Mouse (Mus musculus): Measurements from ENCODE around the gene Sec24a. TPM values are rescaled to one million over a fixed set of nuclear protein-coding genes. Genes with fewer than 3 reads are reported as not detected.
"Not testable (repeated sequence)": the region's sequence is repeated elsewhere in the genome, so short reads cannot be mapped to it uniquely, and the experiment has no call there.

Sec24a gene
- total RNA-seq, 2 experiments from 2014 or later = 18.3 to 18.4 TPM

DNA sequence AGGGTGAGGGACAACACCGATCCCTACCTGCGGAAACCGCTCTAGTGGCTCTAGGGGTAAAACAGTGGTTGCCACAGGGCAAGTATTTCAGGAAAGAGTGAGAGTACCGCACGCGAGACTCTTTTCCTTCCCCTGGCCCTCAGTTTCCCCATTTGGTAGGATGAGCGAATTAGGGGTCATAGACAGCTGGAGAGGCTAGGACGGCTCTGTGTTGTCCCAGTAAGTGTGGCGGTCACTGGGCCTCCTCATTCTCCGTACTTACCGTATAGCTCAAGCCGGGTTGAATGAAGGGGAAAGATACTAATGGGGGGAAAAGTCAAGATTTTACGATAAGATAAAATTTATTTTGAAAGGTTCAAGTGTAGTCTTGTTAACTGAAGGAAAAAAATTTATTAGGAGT, 521 bp upstream of the Sec24a start:
- intact Hi-C loops (cut with DNase I) = loop anchor here (5.0 kb wide), 1 partner anchor 238 kb away; the partner anchor contains the start of genes Cdkl3 and Ube2b
- no peak for DNase-seq

DNA sequence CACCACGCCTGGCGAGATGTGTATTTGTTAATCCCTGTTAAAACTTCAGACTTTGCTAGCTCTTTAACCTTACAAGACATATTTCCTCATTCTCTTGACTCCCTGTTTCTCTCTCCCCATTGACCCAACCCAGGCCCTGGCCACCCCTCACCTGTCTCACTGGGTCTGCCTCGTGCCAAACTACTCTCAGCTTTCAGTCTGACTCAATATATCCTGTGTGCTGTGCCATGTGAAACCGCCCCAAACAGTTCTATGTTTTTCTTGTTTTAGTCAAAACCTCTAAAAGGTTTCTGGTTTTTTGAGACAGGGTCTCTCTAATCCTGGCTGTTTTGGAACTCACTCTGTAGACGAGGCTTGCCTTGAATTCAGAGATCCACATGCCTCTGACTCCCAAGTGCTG, 2.2 kb downstream of the Sec24a start:
- intact Hi-C loops (cut with DNase I) = loop anchor here (5.0 kb wide), 1 partner anchor 241 kb away; the partner anchor contains the start of genes Cdkl3 and Ube2b
- no peak for DNase-seq

DNA sequence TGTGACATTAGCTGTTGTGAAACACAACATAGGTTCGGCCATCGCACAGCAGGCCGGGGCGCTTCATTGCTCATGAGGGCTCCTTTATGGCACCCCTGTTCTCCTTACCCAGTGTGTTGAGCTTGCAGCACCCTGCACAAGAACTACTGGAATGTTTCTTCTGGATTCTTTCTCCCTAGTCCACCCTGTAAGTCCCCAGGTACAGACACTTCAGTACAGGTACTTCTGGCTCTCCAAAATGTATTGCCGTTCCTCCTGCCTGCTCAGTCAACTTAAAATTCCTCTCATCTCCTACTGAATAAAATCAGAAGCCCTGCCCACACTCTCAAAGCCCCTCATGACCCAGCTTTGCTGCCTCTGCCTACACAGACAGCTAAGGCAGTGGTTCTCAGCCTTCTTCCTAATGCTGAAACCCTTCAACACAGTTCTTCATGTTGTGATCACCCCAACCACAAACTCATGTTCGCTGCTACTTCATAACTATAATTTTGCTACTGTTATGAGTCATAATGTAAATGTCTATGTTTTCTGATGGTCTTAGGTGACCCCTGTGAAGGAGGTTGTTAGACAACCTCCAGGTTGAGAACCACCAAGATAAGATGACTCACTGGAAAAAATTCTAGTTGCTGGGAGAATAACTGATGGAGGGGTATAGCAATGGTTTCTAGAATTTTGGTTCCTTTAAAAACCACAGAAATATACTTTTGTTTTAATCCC, 3.3 kb downstream of the Sec24a start:
- intact Hi-C loops (cut with DNase I) = loop anchor here (5.0 kb wide), 1 partner anchor 242 kb away; the partner anchor contains the start of genes Cdkl3 and Ube2b
- no peak for DNase-seq

DNA sequence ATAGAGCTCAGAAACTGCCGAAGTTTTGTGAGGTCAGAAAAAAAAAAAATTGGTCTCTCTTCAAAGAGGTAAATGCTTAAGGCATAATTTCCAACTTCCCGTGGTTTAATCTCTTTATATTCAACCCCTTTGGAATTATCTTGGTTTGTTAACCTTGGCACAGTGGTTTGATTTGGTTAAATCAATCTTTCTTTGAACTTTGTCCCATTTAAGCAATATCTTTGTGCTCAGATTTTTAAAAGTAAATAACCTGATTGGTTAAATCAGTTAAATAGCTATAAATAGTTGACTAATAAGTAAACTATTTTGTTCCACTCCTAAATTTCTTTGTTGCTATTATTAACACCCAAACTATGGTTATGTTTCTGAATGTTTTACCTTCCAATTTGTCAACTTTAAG, 4.2 kb downstream of the Sec24a start:
- intact Hi-C loops (cut with DNase I) = no loop called here
- no peak for DNase-seq

DNA sequence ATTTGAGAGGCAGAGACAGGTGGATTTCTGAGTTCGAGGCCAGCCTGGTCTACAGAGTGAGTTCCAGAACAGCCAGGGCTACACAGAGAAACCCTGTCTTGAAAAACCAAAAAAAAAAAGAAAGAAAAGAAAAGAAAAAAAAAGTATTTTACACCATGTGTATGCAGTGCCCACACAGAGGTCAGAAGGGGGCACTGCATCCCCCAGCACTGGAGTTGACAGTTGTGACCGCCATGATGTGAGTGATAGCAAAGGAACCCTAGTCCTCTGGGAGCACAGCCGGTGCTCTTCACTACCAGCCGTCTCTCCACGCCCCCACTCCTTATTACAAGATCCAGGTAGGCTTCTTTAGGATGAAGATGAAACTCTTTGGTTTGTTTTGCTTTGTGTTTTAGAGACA, 5.2 kb downstream of the Sec24a start:
- intact Hi-C loops (cut with DNase I); DNase-seq: not testable (repeated sequence)

DNA sequence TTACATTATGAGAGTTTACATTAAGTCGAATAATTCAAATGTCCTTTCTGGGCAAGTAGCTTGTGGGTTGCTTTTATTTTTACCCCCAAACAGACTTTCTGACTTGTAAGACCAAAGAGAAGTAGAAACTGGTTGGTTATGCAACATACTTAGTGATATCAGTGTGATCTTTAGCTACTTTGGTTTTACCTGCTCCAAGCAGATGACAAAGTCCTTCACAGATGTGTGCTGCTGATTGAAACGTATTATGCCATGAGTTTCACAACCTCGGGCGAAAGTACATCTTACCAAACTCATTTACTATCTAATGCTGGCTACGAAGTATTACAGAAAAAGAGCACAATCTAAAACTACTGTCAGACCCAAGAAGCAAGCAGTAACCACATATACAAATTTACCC, 5.8 kb downstream of the Sec24a start:
- DNase-seq = no peak
- intact Hi-C loops (cut with DNase I) = no loop called here

DNA sequence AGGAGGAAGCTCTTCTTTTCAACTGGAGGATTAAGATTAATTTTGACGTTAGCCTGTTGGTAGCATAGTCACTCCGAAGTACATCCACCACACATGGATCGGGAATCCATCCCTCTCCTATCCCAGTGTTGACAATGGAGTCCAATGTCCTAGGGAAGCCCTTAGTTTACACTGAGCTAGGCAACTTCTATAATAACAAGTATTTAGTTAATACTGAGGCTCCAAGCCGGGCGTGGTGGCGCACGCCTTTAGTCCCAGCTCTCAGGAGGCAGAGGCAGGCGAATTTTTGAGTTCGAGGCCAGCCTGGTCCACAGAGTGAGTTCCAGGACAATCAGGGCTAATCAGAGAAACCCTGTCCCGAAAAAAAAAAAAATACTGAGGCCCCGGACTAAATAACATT, 6.4 kb downstream of the Sec24a start:
- intact Hi-C loops (cut with DNase I) = no loop called here
- DNase-seq = no peak

DNA sequence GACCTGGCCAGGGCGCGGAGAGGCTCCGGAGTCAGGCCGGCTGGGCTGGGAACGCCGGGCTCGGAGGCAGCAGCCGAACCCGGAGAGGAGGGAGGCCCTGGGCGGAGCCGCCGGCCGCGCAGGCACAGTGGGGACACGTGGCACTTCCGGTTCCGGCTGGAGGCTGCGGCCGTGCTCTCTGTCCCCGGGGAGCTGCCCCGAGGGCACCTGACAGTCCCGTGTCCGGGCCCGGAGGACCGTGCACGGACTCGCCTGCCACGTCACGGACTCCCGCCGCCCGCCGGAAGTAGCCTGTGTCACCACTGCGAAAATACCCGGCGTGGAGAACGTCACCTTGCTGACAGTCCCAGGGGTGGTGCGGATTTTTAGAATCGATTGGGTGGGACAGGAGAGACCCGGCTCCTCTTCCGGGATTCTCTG, 7.1 kb downstream of the Sec24a start:
- intact Hi-C loops (cut with DNase I) = no loop called here
- peak; percentile 94 to 96 for DNase-seq

DNA sequence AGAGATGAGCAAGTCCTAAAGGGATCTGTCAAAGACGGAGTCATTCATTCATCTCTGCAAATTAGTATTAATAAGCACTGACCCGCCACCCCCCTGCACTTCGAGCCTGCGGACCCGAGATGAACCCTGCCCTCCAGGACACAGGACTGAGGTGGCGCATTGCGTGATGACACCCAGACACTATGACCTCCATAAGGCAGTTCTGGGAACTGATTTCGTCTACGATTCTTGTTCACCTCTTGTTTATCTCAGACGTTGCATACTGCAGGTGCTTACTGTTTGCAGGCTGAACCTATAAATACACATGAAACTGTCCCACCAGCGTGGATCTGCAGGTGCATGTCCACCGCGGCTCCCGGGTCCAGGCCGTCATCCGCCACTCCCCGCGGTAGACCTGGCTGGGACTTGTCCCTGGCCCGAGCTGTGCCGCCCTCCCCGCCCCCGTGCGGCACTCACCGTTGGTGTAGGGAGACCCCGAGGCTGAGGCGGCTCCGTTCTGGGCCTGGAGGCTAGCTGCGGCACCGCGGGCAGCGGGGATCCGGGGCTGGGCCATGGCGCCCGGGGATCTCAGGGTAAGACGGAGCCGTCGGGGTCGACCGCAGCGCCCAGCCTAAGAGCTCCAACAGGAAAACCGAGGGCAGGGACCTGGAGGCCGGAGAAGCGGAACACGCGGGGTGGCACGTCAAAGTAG, 7.7 kb downstream of the Sec24a start:
- intact Hi-C loops (cut with DNase I) = no loop called here
- DNase-seq = peak in 1 of 2 experiments; percentile 15

DNA sequence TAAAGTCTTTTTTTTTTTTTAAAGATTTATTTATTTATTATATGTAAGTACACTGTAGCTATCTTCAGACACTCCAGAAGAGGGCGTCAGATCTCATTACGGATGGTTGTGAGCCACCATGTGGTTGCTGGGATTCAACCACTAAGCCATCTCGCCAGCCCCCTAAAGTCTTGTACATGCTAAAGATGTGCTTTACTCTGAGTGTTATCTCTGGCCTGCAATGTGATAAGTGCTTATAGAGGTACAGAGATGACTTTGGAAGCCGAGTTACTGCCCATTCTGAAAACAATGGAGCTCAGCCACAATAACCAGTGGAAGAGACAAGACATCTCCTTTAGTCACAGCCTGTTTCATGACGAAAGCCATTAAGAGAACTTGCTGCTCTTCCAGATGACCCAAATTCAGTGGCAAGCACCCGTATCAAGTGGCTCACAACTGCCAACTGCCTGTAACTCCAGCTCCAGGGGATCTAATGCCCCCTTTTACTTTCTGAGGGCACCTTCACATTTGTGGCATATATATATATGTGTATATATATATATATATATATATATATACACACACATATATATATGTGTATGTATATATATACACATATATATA, 11.7 kb downstream of the Sec24a start:
- intact Hi-C loops (cut with DNase I) = not testable (repeated sequence)

DNA sequence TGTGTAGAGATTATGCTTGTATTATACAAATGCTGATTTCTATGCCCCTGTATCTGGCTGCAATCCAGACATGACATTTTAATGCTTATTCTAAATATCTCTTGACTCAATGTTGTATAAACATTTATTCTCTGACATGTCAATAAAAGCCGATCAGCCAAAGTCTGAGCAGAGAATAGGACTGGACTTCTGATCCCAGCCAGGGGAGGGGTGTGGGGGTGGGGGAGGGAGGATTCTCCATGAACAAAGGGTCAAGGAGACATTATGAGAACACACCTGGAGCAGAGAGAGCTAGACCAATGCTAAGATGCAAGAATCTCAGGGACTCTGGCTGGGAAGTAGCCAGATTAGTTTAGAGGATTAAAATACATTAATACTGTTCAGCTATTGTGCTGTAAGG, 17.3 kb downstream of the Sec24a start:
- intact Hi-C loops (cut with DNase I) = no loop called here
- DNase-seq = no peak

More for the DNA sequence above, 11.7 kb downstream of the Sec24a start:
- DNase-seq = not testable (repeated sequence)

DNA sequence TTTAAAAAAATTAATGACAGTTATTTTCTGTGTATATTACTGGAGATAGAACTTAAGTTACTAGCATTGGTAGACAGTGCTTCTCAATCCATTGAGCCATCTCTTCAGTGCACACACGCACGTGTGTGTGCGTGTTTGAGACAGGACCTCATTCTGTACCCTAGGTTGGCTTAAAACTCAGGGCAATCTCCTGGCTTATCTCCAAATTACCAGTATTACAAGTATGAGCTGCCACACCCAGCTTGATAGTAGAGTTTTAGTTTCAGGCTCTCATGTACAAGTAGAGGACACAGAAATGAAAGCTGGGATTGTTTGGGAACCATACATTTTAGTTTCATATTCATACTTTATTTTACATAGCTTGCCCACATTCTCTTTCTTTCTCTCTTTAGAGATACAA, 22.7 kb downstream of the Sec24a start:
- intact Hi-C loops (cut with DNase I) = no loop called here
- no peak for DNase-seq

DNA sequence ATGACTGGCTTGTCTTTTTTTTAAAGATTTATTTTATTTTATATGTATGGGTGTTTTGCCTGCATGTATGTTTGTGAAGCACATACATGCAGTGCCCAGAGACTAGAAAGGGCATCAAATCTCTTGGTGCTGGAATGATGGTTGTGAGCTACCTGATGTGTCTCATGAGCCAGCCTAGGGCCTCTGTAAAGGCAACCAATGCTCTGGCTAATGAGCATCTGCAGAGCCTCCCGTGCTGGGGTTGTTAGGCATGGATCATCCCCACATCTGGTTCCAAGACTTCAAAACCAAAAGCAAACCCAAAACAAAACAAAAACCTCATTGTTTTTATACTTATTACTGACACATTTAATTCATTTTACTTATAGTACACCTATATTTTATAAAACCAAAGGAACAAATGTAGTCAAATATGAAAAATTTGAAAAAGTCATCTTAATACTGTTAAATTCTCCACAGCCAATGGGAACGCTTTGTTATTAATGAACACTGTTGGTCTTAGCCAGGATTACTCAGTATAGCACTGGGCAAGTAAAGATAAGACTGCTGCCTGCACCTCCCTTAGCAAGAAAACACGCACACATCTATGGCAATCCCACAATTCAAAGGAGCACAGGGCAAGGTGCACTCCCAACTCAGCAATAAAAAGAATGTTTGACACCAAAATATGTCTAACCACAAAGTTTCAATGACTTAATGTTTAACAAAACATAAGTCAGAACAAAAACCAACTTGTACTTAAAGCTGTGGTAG, 24.6 kb downstream of the Sec24a start:
- no peak for DNase-seq
- intact Hi-C loops (cut with DNase I) = no loop called here

DNA sequence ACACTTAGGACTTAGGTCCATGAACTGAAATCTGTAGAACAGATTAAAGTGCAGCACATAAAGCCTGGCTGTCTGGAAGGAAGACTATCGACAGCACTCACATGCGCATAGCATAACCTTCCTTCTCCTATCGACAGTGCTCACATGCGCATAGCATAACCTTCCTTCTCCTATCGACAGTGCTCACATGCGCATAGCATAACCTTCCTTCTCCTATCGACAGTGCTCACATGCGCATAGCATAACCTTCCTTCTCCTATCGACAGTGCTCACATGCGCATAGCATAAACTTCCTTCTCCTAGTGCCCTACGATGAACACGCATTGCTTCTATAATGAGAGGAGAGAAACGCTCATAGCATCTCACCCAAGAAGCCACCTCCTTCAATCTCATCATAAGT, 29.2 kb downstream of the Sec24a start:
- intact Hi-C loops (cut with DNase I) = loop anchor here (5.0 kb wide), 1 partner anchor 48 kb away; no protein-coding TSS in a partner anchor
- not testable (repeated sequence) for DNase-seq

DNA sequence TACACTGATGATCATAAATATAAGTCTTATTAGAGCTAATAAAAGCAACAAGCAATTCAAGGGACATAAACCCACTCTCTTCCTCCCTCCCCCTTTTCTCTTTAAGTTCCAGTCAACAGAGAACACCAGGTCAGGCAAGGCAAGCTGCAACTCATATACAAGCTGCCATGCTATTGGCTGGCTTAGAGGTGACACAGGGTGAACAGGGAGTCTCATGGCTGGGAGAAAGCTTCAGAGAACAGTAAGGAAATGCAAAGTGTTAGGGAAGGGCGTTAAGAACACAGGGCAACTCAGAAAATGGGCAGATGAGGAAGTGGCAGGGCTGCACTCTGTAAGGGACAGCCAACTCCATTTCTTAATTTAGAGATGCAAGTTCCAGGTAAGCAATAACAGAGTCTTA, 30.6 kb downstream of the Sec24a start:
- intact Hi-C loops (cut with DNase I) = loop anchor here (5.0 kb wide), 1 partner anchor 49 kb away; no protein-coding TSS in a partner anchor
- DNase-seq = no peak

DNA sequence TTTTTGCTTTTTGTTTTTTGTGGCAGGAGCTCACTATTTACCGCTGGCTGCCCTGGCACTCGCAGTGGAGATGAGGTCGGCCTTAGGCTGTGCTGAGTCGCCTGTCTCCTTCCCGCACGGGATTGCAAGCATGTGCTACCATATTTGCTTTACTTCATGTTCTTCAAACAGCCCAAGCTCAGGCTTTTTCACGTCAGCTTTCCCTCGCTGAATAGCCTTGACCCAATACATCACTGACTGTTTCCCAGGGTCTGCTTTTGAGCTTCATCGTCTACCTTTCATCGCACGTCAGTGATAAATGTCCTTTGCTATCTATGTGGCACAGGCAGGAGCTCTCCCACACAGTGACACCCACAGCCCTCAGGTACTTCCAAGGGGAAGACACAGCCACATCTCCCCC, 42.4 kb downstream of the Sec24a start:
- intact Hi-C loops (cut with DNase I) = no loop called here
- no peak for DNase-seq

DNA sequence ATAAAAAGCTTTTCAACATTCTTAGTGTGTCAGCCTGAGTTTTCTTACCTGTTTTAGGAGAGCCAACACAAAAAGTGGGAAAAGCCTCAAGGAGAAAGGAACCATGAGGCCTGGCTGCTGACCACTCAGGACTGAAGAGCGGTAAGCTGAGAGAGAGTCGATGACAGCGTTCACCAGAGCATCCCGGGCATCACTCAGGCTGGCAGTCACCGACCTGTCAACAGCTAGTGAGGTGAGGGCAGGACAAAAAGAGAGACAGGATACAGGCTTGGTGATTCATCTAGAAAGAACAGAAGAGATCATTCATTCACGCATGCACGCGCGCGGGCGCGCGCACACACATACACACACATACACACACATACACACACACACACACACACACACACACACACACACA, 56.4 kb downstream of the Sec24a start:
- intact Hi-C loops (cut with DNase I) = no loop called here

DNA sequence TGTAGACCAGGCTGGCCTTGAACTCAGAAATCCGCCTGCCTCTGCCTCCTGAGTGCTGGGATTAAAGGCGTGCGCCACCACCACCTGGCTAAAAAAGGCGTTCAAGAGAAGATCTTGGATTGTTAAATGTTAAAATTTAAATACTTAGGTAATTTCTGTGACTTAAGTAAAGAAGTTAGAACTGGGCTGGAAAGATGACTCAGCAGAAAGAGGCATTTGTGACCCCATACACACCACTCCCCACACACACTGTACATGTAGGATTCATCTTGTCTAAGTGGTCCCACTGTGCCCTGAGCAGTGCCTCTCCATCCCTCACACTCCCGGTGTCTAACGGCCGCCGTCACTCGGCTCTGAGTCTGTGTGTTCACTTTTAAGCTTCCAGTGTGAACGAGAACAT, 57.0 kb downstream of the Sec24a start:
- intact Hi-C loops (cut with DNase I) = no loop called here
- DNase-seq = no peak

More for the DNA sequence above, 56.4 kb downstream of the Sec24a start:
- no peak for DNase-seq

DNA sequence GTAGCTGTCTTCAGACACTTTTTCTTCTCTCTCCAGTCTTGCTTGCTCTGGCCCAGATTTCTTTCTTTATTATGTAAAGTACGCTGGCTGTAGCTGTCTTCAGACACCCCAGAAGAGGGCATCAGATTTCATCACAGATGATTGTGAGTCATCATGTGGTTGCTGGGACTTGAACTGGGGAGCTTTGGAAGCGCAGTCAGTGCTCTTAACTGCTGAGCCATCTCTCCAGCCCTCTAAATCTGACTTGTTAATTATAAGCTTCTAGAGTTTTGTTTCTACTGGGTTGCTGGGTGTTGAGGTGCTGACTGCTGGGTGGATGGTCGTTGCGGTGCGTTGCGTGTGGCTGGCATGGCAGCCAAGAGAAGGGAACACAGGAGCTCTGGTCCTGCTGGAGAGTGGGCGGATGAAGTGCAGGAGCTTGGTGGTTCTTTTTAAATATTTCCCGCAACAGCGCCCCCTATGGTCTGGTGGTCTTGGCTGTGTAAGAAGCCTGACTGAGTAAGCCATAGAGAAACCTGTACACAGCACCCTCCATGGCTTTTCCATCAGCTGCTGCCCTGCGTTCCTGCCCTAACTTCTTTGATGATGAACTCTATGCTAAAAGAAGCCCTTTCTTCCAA, 59.9 kb downstream of the Sec24a start:
- DNase-seq = peak in 1 of 2 experiments; percentile 9
- intact Hi-C loops (cut with DNase I) = no loop called here

DNA sequence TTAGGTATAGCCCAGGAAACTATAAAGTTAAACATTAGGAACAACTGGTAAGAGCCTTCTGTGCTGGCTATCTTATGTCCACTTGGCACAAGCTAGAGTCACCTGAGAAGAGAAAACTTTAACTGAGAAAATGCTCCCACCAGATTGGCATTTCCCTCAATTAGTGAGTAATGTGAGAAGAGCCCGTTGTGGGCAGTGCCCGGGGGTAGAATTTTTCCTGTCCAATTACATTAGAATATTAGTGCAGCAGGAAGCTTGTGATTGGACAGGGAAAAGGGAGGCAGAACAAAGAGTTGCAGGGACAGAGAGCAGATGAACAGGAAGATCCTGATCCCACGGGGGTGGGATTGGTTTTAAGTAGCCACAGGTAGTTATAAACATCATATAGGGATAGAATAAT, 60.6 kb downstream of the Sec24a start:
- intact Hi-C loops (cut with DNase I) = no loop called here

More for the DNA sequence above, 60.6 kb downstream of the Sec24a start:
- no peak for DNase-seq

Data from heart, postnatal 14 days (tissue).